Mouse (Mus musculus) pancreas, adult 10 weeks (tissue): ENCODE measurements around the gene Jmjd4. TPM values are rescaled to one million over a fixed set of nuclear protein-coding genes. Genes with fewer than 3 reads are reported as not detected.

Experiments used
- polyA plus RNA-seq: library from polyadenylated mRNA; stranded (reverse); fragments of 350-450 nt; fragmentation: Illumina TruSeq; extraction: RNeasy Lipid Tissue Mini Kit (QIAGEN cat#74804); gene quantifications from one replicate; pipeline ENCODE4 v1.2.3, GENCODE M21; 2015; ENCODE audit warnings: low read depth, low replicate concordance; ENCODE audit not compliant: insufficient read depth

Jmjd4 gene
- 2.0 TPM for polyA plus RNA-seq

DNA sequence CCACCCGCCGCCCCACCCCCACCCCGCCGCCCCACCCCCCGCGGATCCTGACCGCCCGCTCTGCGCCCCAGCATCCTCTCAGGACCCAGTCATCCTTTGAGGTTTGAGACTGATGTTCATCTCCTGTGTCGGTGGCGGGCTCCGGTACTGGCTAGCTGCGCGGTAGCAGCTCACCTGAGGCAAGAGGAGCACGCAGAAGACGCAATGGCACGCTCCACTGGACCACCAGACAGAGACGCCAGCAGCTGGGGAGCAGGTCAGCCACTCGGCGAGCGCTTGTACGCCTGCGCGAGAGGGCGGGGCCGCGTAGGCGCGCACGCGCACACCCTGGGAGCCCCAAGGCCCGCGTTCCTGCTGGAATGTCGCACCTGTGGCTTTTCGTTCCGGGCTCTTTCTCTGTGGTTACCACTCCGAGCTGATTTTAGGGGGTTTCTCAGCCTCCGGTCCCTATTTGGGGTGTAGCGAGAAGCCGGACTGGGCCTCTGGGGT is at the start of gene Jmjd4:
Jmjd4 (plus strand) TSS at position 305 of the 489 bp plus-strand sequence.

GRCm38 (mm10) chr11:59451086-59451485 is 1.2 kb downstream of the Jmjd4 start, which contains the start of gene Snap47:
Snap47 (minus strand) TSS chr11:59451186.

GRCm38 (mm10) chr11:59472326-59472677 is 22.5 kb downstream of the Jmjd4 start, which contains the start of gene Zfp867:
Zfp867 (minus strand) TSS chr11:59472474.

Other genes starting within 250 kb of the Jmjd4 start
- 12.7 TPM for gene Mrpl55, start 247.6 kb upstream of the Jmjd4 start, polyA plus RNA-seq
- 4.9 TPM for gene 2310033P09Rik, start 241.7 kb upstream of the Jmjd4 start, polyA plus RNA-seq
- 83.4 TPM for gene Arf1, start 221.8 kb upstream of the Jmjd4 start, polyA plus RNA-seq
- not detected for gene Wnt3a, start 159.3 kb upstream of the Jmjd4 start, polyA plus RNA-seq
- 1.6 TPM for gene Wnt9a, start 143.1 kb upstream of the Jmjd4 start, polyA plus RNA-seq
- not detected for gene Prss38, start 74.4 kb upstream of the Jmjd4 start, polyA plus RNA-seq
- gene Snap47, start 1.1 kb downstream of the Jmjd4 start, polyA plus RNA-seq = 9.4 TPM
- gene Zfp867, start 22.4 kb downstream of the Jmjd4 start, polyA plus RNA-seq = 1.4 TPM
- gene Zkscan17, start 76.7 kb downstream of the Jmjd4 start, polyA plus RNA-seq = 2.8 TPM
- not detected for gene Nlrp3, start 91.5 kb downstream of the Jmjd4 start, polyA plus RNA-seq
- gene Olfr222, start 126.2 kb downstream of the Jmjd4 start, polyA plus RNA-seq = not detected
- not detected for gene Olfr223, start 143.2 kb downstream of the Jmjd4 start, polyA plus RNA-seq
- gene Mprip, start 211.3 kb downstream of the Jmjd4 start, polyA plus RNA-seq = 66.3 TPM